Mouse (Mus musculus) forebrain, embryonic 13.5 days (tissue): ENCODE data around the gene Armc10. TPM values are rescaled to one million over a fixed set of nuclear protein-coding genes. Genes with fewer than 3 reads are reported as not detected.

Experiments used
- polyA plus RNA-seq: library from polyadenylated mRNA; unstranded; fragments of >200 nt; fragmentation: Nextera tagmentation; extraction: Ambion mirVana; gene quantifications from 2 replicates; pipeline ENCODE4 v1.2.1, GENCODE M21; 2015

The Armc10 gene
- polyA plus RNA-seq, 1 experiment from 2014 or later, result 82.1 TPM

Other genes starting within 250 kb of the Armc10 start
- 0.50 and 1.00 TPM in 2 replicates for gene Ccdc146, start 221.1 kb upstream of the Armc10 start, polyA plus RNA-seq
- gene Fam185a, start 220.9 kb upstream of the Armc10 start, polyA plus RNA-seq, result 3.8 and 4.4 TPM in 2 replicates
- gene Lrrc17, start 102.3 kb upstream of the Armc10 start, polyA plus RNA-seq, result 3.9 TPM in 2 replicates
- 0.09 and 0.29 TPM in 2 replicates for gene Fbxl13, start 179 bp upstream of the Armc10 start, polyA plus RNA-seq
- 7.1 and 7.3 TPM in 2 replicates for gene Napepld, start 55.6 kb downstream of the Armc10 start, polyA plus RNA-seq
- 96.4 and 99.8 TPM in 2 replicates for gene Pmpcb, start 91.3 kb downstream of the Armc10 start, polyA plus RNA-seq
- 83.5 and 86.9 TPM in 2 replicates for gene Dnajc2, start 139.4 kb downstream of the Armc10 start, polyA plus RNA-seq
- gene Psmc2, start 139.5 kb downstream of the Armc10 start, polyA plus RNA-seq, result 214 and 219 TPM in 2 replicates
- gene Slc26a5, start 219.8 kb downstream of the Armc10 start, polyA plus RNA-seq, result 0.05 and 0.08 TPM in 2 replicates